Mouse (Mus musculus) MEL (cell line): ENCODE results near the gene Mettl27. TPM values are rescaled to one million over a fixed set of nuclear protein-coding genes. Genes with fewer than 3 reads are reported as not detected.
A peak's percentile ranks its signal among the peaks of the same experiment; 100 is the strongest.

Experiments used
- DNase-seq: peaks from one replicate; pipeline ENCODE4 v3.0.0; 2011; ENCODE audit warnings: low read depth, low spot score
- H3K27ac ChIP-seq: 2 replicates; pipeline ENCODE4 v1.5.1; 2012; ENCODE audit warnings: low read depth, mild to moderate bottlenecking, control low read depth, low read length, moderate library complexity; ENCODE audit not compliant: control insufficient read depth
- H3K27me3 ChIP-seq, 2 experiments: fragments of 150-350 bp in 1 of 2; sonication (generic) in 1 of 2; 2 replicates each; pipeline ENCODE4 v1.6.1; 2012; ENCODE audit warnings: low read length in 2 of 2, mild to moderate bottlenecking in 2 of 2, improper control_type of control experiment in 1 of 2, moderate library complexity in 1 of 2; ENCODE audit not compliant: insufficient read depth in 2 of 2, control insufficient read depth in 1 of 2
- H3K36me3 ChIP-seq, 2 experiments: 2 replicates each; pipeline ENCODE4 v1.6.1; 2012 to 2014; ENCODE audit warnings: low read length in 2 of 2, improper control_type of control experiment in 1 of 2, inconsistent platforms in 1 of 2, mild to moderate bottlenecking in 1 of 2; ENCODE audit not compliant: insufficient read depth in 2 of 2, control insufficient read depth in 1 of 2
- H3K4me1 ChIP-seq, 2 experiments: fragments of 150-350 bp in 1 of 2; sonication (generic) in 1 of 2; 2 replicates each; pipeline ENCODE4 v1.6.1; 2012; ENCODE audit warnings: low read length in 2 of 2, improper control_type of control experiment in 1 of 2, mild to moderate bottlenecking in 1 of 2; ENCODE audit not compliant: insufficient read depth in 2 of 2, control insufficient read depth in 1 of 2
- H3K4me3 ChIP-seq, 2 experiments: fragments of 150-350 bp in 1 of 2; sonication (generic) in 1 of 2; 2 replicates each; pipeline ENCODE4 v1.5.1; 2012; ENCODE audit warnings: low read depth in 2 of 2, low read length in 2 of 2, mild to moderate bottlenecking in 2 of 2, moderate library complexity in 2 of 2, control low read depth in 1 of 2, improper control_type of control experiment in 1 of 2; ENCODE audit not compliant: control insufficient read depth in 1 of 2, insufficient read depth in 1 of 2
- H3K79me2 ChIP-seq: 2 replicates; pipeline ENCODE4 v1.6.1; 2012; ENCODE audit warnings: mild to moderate bottlenecking, low read length, moderate library complexity; ENCODE audit not compliant: control insufficient read depth, poor library complexity, insufficient read depth
- H3K9ac ChIP-seq: 2 replicates; pipeline ENCODE4 v1.6.1; 2012; ENCODE audit warnings: low read depth, mild to moderate bottlenecking, control low read depth, low read length, moderate library complexity; ENCODE audit not compliant: control insufficient read depth, poor library complexity, severe bottlenecking
- H3K9me3 ChIP-seq: fragments of 150-350 bp; sonication (generic); replicated peaks from 2 replicates; pipeline ENCODE4 v1.6.1; 2012; ENCODE audit warnings: mild to moderate bottlenecking, low read length, improper control_type of control experiment, moderate library complexity; ENCODE audit not compliant: insufficient read depth
- BHLHE40 ChIP-seq: IDR thresholded peaks from 2 replicates; pipeline ENCODE4 v1.6.1; 2012; ENCODE audit warnings: low read depth, mild to moderate bottlenecking, inconsistent platforms, low read length, improper control_type of control experiment, borderline replicate concordance
- CHD2 ChIP-seq: IDR thresholded peaks from 2 replicates; pipeline ENCODE4 v1.6.1; 2011; ENCODE audit warnings: low read length, improper control_type of control experiment
- CTCF ChIP-seq, 3 experiments: IDR thresholded peaks in 2 of 3; conservative IDR thresholded peaks in 1 of 3; 2 replicates each; pipeline ENCODE4 v1.5.1; 2011 to 2012; ENCODE audit warnings: low read length in 3 of 3, low read depth in 2 of 3, mild to moderate bottlenecking in 2 of 3, improper control_type of control experiment in 1 of 3, inconsistent platforms in 1 of 3, mixed read lengths in 1 of 3, moderate library complexity in 1 of 3; ENCODE audit not compliant: control insufficient read depth in 1 of 3, insufficient read depth in 1 of 3, poor library complexity in 1 of 3, severe bottlenecking in 1 of 3
- E2F4 ChIP-seq: IDR thresholded peaks from 2 replicates; pipeline ENCODE4 v1.6.1; 2011; ENCODE audit warnings: low read depth, low read length, improper control_type of control experiment, borderline replicate concordance
- ETS1 ChIP-seq: IDR thresholded peaks from 2 replicates; pipeline ENCODE4 v1.6.1; 2012; ENCODE audit warnings: low read depth, mild to moderate bottlenecking, inconsistent platforms, low read length, improper control_type of control experiment, moderate library complexity
- GABPA ChIP-seq: IDR thresholded peaks from 2 replicates; pipeline ENCODE4 v1.6.1; 2012; ENCODE audit warnings: low read depth, mild to moderate bottlenecking, inconsistent platforms, low read length, improper control_type of control experiment, moderate library complexity
- GATA1 ChIP-seq: IDR thresholded peaks from 2 replicates; pipeline ENCODE4 v1.6.1; 2011; ENCODE audit warnings: low read depth, low read length, improper control_type of control experiment
- HCFC1 ChIP-seq: IDR thresholded peaks from 2 replicates; pipeline ENCODE4 v1.6.1; 2012; ENCODE audit warnings: low read depth, mild to moderate bottlenecking, inconsistent platforms, low read length, improper control_type of control experiment, moderate library complexity
- JUND ChIP-seq: IDR thresholded peaks from 2 replicates; pipeline ENCODE4 v1.6.1; 2011; ENCODE audit warnings: low read depth, mild to moderate bottlenecking, improper control_type of control experiment, low read length
- KAT2A ChIP-seq: conservative IDR thresholded peaks from 2 replicates; pipeline ENCODE4 v1.6.1; 2012; ENCODE audit warnings: low read depth, low read length, improper control_type of control experiment, inconsistent platforms
- MAFK ChIP-seq: IDR thresholded peaks from 2 replicates; pipeline ENCODE4 v1.6.1; 2011; ENCODE audit warnings: low read depth, mild to moderate bottlenecking, low read length, improper control_type of control experiment, borderline replicate concordance
- MAX ChIP-seq: IDR thresholded peaks from 2 replicates; pipeline ENCODE4 v1.6.1; 2011; ENCODE audit warnings: low read length, improper control_type of control experiment
- MAZ ChIP-seq: IDR thresholded peaks from 2 replicates; pipeline ENCODE4 v1.6.1; 2012; ENCODE audit warnings: low read depth, mild to moderate bottlenecking, inconsistent platforms, low read length, improper control_type of control experiment
- MXI1 ChIP-seq: IDR thresholded peaks from 2 replicates; pipeline ENCODE4 v1.6.1; 2011; ENCODE audit warnings: mild to moderate bottlenecking, low read depth, low read length, improper control_type of control experiment
- MYB ChIP-seq: IDR thresholded peaks from 2 replicates; pipeline ENCODE4 v1.6.1; 2011; ENCODE audit warnings: mild to moderate bottlenecking, low read depth, low read length, improper control_type of control experiment
- MYC ChIP-seq: IDR thresholded peaks from 2 replicates; pipeline ENCODE4 v1.6.1; 2011; ENCODE audit warnings: low read depth, mild to moderate bottlenecking, low read length, improper control_type of control experiment, moderate library complexity
- NELFE ChIP-seq: IDR thresholded peaks from 2 replicates; pipeline ENCODE4 v1.6.1; 2011; ENCODE audit warnings: low read depth, low read length, improper control_type of control experiment
- POLR2A ChIP-seq, 2 experiments: IDR thresholded peaks; 2 replicates each; pipeline ENCODE4 v1.6.1; 2011 to 2012; ENCODE audit warnings: low read length in 2 of 2, mild to moderate bottlenecking in 2 of 2, control low read depth in 1 of 2, improper control_type of control experiment in 1 of 2, low read depth in 1 of 2, moderate library complexity in 1 of 2; ENCODE audit not compliant: control insufficient read depth in 1 of 2, insufficient read depth in 1 of 2, poor library complexity in 1 of 2
- POLR2AphosphoS2 ChIP-seq: IDR thresholded peaks from 2 replicates; pipeline ENCODE4 v1.6.1; 2011; ENCODE audit warnings: low read length, improper control_type of control experiment
- RAD21 ChIP-seq: IDR thresholded peaks from 2 replicates; pipeline ENCODE4 v1.6.1; 2011; ENCODE audit warnings: mild to moderate bottlenecking, low read depth, low read length, improper control_type of control experiment
- RCOR1 ChIP-seq: IDR thresholded peaks from 2 replicates; pipeline ENCODE4 v1.6.1; 2012; ENCODE audit warnings: low read depth, mild to moderate bottlenecking, inconsistent platforms, low read length, improper control_type of control experiment
- SMC3 ChIP-seq: IDR thresholded peaks from 2 replicates; pipeline ENCODE4 v1.6.1; 2011; ENCODE audit warnings: low read depth, low read length, improper control_type of control experiment
- UBTF ChIP-seq: IDR thresholded peaks from 2 replicates; pipeline ENCODE4 v1.6.1; 2012; ENCODE audit warnings: low read depth, mild to moderate bottlenecking, inconsistent platforms, low read length, improper control_type of control experiment, moderate library complexity, borderline replicate concordance; ENCODE audit not compliant: insufficient read depth
- USF2 ChIP-seq, 2 experiments: IDR thresholded peaks; 2 replicates each; pipeline ENCODE4 v1.6.1; 2011 to 2012; ENCODE audit warnings: improper control_type of control experiment in 2 of 2, low read length in 2 of 2, borderline replicate concordance in 1 of 2, inconsistent platforms in 1 of 2, low read depth in 1 of 2, mild to moderate bottlenecking in 1 of 2; ENCODE audit not compliant: insufficient read depth in 1 of 2
- ZC3H11A ChIP-seq: IDR thresholded peaks from 2 replicates; pipeline ENCODE4 v1.6.1; 2012; ENCODE audit warnings: low read depth, mild to moderate bottlenecking, inconsistent platforms, low read length, improper control_type of control experiment
- ZMIZ1 ChIP-seq: IDR thresholded peaks from 2 replicates; pipeline ENCODE4 v1.6.1; 2012; ENCODE audit warnings: low read depth, mild to moderate bottlenecking, inconsistent platforms, low read length, improper control_type of control experiment, moderate library complexity
- ZNF384 ChIP-seq: IDR thresholded peaks from 2 replicates; pipeline ENCODE4 v1.6.1; 2012; ENCODE audit warnings: low read depth, mild to moderate bottlenecking, inconsistent platforms, low read length, improper control_type of control experiment
- polyA plus RNA-seq, 2 experiments: library from polyadenylated mRNA; stranded (reverse) in 1 of 2; unstranded in 1 of 2; fragments of >175 nt in 1 of 2; fragments of >200 nt in 1 of 2; gene quantifications; 2 replicates each; pipeline versions ENCODE4 v1.2.1 to v1.2.4; 2012; ENCODE audit warnings: low replicate concordance in 2 of 2, low read depth in 1 of 2; ENCODE audit not compliant: insufficient read length in 2 of 2, insufficient read depth in 1 of 2, missing spikeins in 1 of 2
- total RNA-seq: library from RNA; depleted of rRNA; stranded (reverse); fragments of 300-350 nt; gene quantifications from 2 replicates; pipeline ENCODE4 v1.2.3, GENCODE M21; 2012

Gene Mettl27
- total and polyA plus RNA-seq, 3 experiments, result 0.96 to 3.1 TPM; not detected in 1

GRCm38 (mm10) chr5:134907135-134907534 lies 25.0 kb upstream of the Mettl27 start (continued):
- TF ChIP-seq UBTF (no peak), KAT2A (no peak), E2F4 (no peak), MAX (peak; percentile 48; the same call in 1 of the 2 replicates), JUND (no peak), SMC3 (peak; percentile 99), MYB (no peak), POLR2A (IDR thresholded peaks at IDR 0.05; ENCODE audit: control insufficient read depth in 1 of 2, insufficient read depth in 1 of 2, low read depth in 1 of 2, low read length in 2 of 2, poor library complexity in 1 of 2) (no peak), GATA1 (no peak), RCOR1 (no peak), NELFE (no peak), MXI1 (peak; percentile 52)

GRCm38 (mm10) chr5:134911901-134912300 lies 20.3 kb upstream of the Mettl27 start:
- Histone ChIP-seq H3K36me3 (peaks cover 0 to 19% of the 10 kb centered on the region in 2 experiments; a peak in 2 of 4 replicates), H3K27ac (no peak overlapping the region), H3K27me3 (no peaks in the 10 kb centered on the region), H3K4me1 (peaks cover 13 to 35% of the 10 kb centered on the region in 2 experiments), H3K9me3 (no peaks in the 10 kb centered on the region), H3K9ac (no peak overlapping the region), H3K79me2 (no peaks in the 10 kb centered on the region), H3K4me3 (no peak overlapping the region)
- TF ChIP-seq E2F4 (no peak), SMC3 (no peak), ZNF384 (no peak), ZMIZ1 (no peak), JUND (no peak), MYB (no peak), MAFK (no peak), CHD2 (no peak), ETS1 (no peak)
- no peak for DNase-seq

- H3K36me3 ChIP-seq, result peaks cover 0 to 19% of the 10 kb centered on the region in 2 experiments; a peak in 2 of 4 replicates
- peak overlapping the region; percentile 9; the same call in 1 of the 2 replicates for H3K9ac ChIP-seq
- no peaks in the 10 kb centered on the region for H3K27me3 ChIP-seq
- peak overlapping the region in 1 of 2 experiments; percentile 25; a peak in 2 of 4 replicates for H3K4me3 ChIP-seq
- no peak for DNase-seq
- TF ChIP-seq POLR2AphosphoS2 (no peak), ZC3H11A (no peak), ETS1 (no peak), HCFC1 (no peak), RCOR1 (no peak), E2F4 (no peak), MYC (no peak), BHLHE40 (no peak), MAZ (no peak), ZNF384 (no peak), CTCF (IDR thresholded peaks at IDR 0.05 in 2 of 3, conservative IDR thresholded peaks at IDR 0.05 in 1 of 3; ENCODE audit: control insufficient read depth in 1 of 3, insufficient read depth in 1 of 3, low read depth in 2 of 3, low read length in 3 of 3, poor library complexity in 1 of 3, severe bottlenecking in 1 of 3) (no peak), USF2 (IDR thresholded peaks at IDR 0.05; ENCODE audit: borderline replicate concordance in 1 of 2, insufficient read depth in 1 of 2, low read depth in 1 of 2, low read length in 2 of 2) (no peak), ZMIZ1 (no peak), GABPA (no peak), RAD21 (no peak)
- peak overlapping the region; percentile 26 for H3K27ac ChIP-seq
- peaks cover 15 to 37% of the 10 kb centered on the region in 2 experiments for H3K4me1 ChIP-seq
- no peaks in the 10 kb centered on the region for H3K79me2 ChIP-seq
- H3K9me3 ChIP-seq, result no peaks in the 10 kb centered on the region
Measured at GRCm38 (mm10) chr5:134913352-134913751, 18.8 kb upstream of the Mettl27 start.
